9 mouse cellular contexts compared by ENCODE assay signal in the genomic region with DNA sequence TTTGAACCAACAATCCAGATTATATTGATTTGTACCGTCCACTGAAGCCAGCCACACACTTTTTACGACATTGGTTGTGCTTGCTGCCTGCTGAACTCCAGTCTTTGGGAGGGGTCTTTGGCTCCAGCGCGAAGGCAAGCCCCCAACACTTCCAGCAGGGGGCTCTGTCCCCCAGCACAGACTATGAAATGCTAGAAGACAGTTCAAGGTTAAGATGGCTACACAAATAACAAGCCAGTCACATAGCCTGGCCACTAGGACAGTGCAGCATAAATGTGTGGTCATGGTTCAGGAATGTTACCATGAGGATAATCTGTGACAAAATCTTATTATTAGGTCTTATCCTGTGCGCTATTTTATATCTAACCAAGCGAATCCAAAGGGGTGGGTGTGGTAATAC.
A peak's percentile ranks its signal among the peaks of the same experiment; 100 is the strongest.
DNase-seq lines count a peak whose midpoint lies in the region; ATAC-seq and TF ChIP-seq lines count a peak whose summit lies in the region.
"Had no signal": no experiment of that assay in that cellular context is flagged by ENCODE, and none has a peak within 500 bp of the region (broad histone marks: within the 10 kb centered on the region; RNA-seq: fewer than 3 reads in every experiment).

No protein-coding gene starts in this region.

- no peaks in the 10 kb centered on the region for H3K36me3 ChIP-seq in heart, embryonic 16.5 days (ENCODE audit: control insufficient read depth, insufficient read depth)
- no peaks in the 10 kb centered on the region for H3K36me3 ChIP-seq in intestine, embryonic 16.5 days (ENCODE audit: control insufficient read depth, insufficient read depth, low read length)
- H3K36me3 ChIP-seq: limb, embryonic 13.5 days had no signal

- H3K4me1 ChIP-seq in bone marrow, adult 2 months (ENCODE audit: control insufficient read depth, insufficient read depth, low read length): no peaks in the 10 kb centered on the region
- H3K4me1 ChIP-seq in heart, embryonic 16.5 days (ENCODE audit: control insufficient read depth, insufficient read depth, low read length): peaks cover 29% of the 10 kb centered on the region
- H3K4me1 ChIP-seq in intestine, embryonic 16.5 days (ENCODE audit: control insufficient read depth, insufficient read depth, low read length): 0 out of 2 replicates have a peak, but pooled peaks cover 4% of the 10 kb centered on the region

- no peak for ATAC-seq in heart, embryonic 16.5 days (replicated peaks; ENCODE audit: extremely low read depth, insufficient read depth, low FRiP score)
- ATAC-seq in erythroblast, adult 5-6 weeks (replicated peaks; ENCODE audit: low FRiP score, poor library complexity, severe bottlenecking): no peak
- ATAC-seq in intestine, embryonic 16.5 days: no peak

- WGBS in bone marrow, adult 2 months: 50% methylated on average over 6 of the region's 6 CpGs
- 43% methylated on average over 6 of the region's 6 CpGs for WGBS in heart, embryonic 16.5 days
- WGBS in intestine, embryonic 16.5 days: 59% methylated on average over 6 of the region's 6 CpGs

- no peaks in the 10 kb centered on the region for H3K27me3 ChIP-seq in heart, embryonic 16.5 days (ENCODE audit: control insufficient read depth, insufficient read depth, low read length)
- no peaks in the 10 kb centered on the region for H3K27me3 ChIP-seq in intestine, embryonic 16.5 days (replicated peaks; ENCODE audit: control insufficient read depth, insufficient read depth, low read length)
- H3K27me3 ChIP-seq: limb, embryonic 13.5 days had no signal

- peak; percentile 72 for TF ChIP-seq CTCF in layer of hippocampus, adult 2 months (conservative IDR thresholded peaks at IDR 0.05)
- TF ChIP-seq CTCF in bone marrow, adult 2 months (IDR thresholded peaks at IDR 0.05; ENCODE audit: control insufficient read depth, insufficient read depth, low read length): 0 out of 2 replicates have a peak, but pooled peaks have one; percentile 12

- H3K4me2 ChIP-seq in heart, embryonic 16.5 days (ENCODE audit: low read depth, low read length): no peak overlapping the region
- no peak overlapping the region for H3K4me2 ChIP-seq in intestine, embryonic 16.5 days (ENCODE audit: low read depth, low read length)
- H3K4me2 ChIP-seq: limb, embryonic 13.5 days had no signal

- no peak overlapping the region for H3K9ac ChIP-seq in heart, embryonic 16.5 days (ENCODE audit: low read length)
- no peak overlapping the region for H3K9ac ChIP-seq in intestine, embryonic 16.5 days (ENCODE audit: low read depth, low read length)
- H3K9ac ChIP-seq: limb, embryonic 13.5 days had no signal

- no peaks in the 10 kb centered on the region for H3K9me3 ChIP-seq in heart, embryonic 16.5 days (replicated peaks; ENCODE audit: control insufficient read depth, low read length)
- H3K9me3 ChIP-seq in intestine, embryonic 16.5 days (ENCODE audit: control insufficient read depth, low read length): no peaks in the 10 kb centered on the region
- H3K9me3 ChIP-seq: limb, embryonic 13.5 days had no signal

- no peak overlapping the region for H3K4me3 ChIP-seq in layer of hippocampus, adult 2 months
- H3K4me3 ChIP-seq in bone marrow, adult 2 months (replicated peaks; ENCODE audit: control insufficient read depth, low read depth, low read length): no peak overlapping the region
- H3K4me3 ChIP-seq in heart, embryonic 16.5 days (ENCODE audit: low read length): no peak overlapping the region
- H3K4me3 ChIP-seq in intestine, embryonic 16.5 days (ENCODE audit: low read length): no peak overlapping the region
- H3K4me3 ChIP-seq: limb, embryonic 13.5 days had no signal

- H3K27ac ChIP-seq in layer of hippocampus, adult 2 months: no peak overlapping the region
- no peak overlapping the region for H3K27ac ChIP-seq in bone marrow, adult 2 months (ENCODE audit: control insufficient read depth, insufficient read depth, low read depth, low read length, poor library complexity)
- H3K27ac ChIP-seq in heart, embryonic 16.5 days (ENCODE audit: low read length): peak overlapping the region; percentile 97
- H3K27ac ChIP-seq in intestine, embryonic 16.5 days (ENCODE audit: low read length): no peak overlapping the region
- H3K27ac ChIP-seq: limb, embryonic 13.5 days had no signal

- TF ChIP-seq POLR2A in bone marrow, adult 2 months (IDR thresholded peaks at IDR 0.05; ENCODE audit: borderline replicate concordance, control insufficient read depth, low read depth, low read length): no peak

- DNase-seq in layer of hippocampus, adult 2 months (ENCODE audit: low spot score in 2 of 2): no peak
- DNase-seq in layer of hippocampus, postnatal 36 days: no peak
- peak; percentile 58 for DNase-seq in lung, postnatal 36 days
- DNase-seq in right cerebral cortex, postnatal 4 days: no peak
